Mouse (Mus musculus) midbrain, embryonic 14.5 days (tissue): Measurements from ENCODE around the gene Pitpnc1. TPM values are rescaled to one million over a fixed set of nuclear protein-coding genes. Genes with fewer than 3 reads are reported as not detected.

ENCODE experiments used
- ATAC-seq: fragments of 200-750 bp; cut with Nextera tagmentation; 2 replicates; pipeline ENCODE4 v1.8.0; 2017; ENCODE audit warnings: moderate number of reproducible peaks, moderate library complexity; ENCODE audit not compliant: low FRiP score, low TSS enrichment
- DNase-seq: peaks from one replicate; pipeline ENCODE4 v3.0.0-alpha.2; 2015
- H3K27ac ChIP-seq: fragments of 300-500 bp; sonication (generic); replicated peaks from 2 replicates; pipeline ENCODE4 v1.5.1; 2014; ENCODE audit warnings: mild to moderate bottlenecking, low read depth, low read length, moderate library complexity
- H3K27me3 ChIP-seq: fragments of 300-500 bp; sonication (generic); 2 replicates; pipeline ENCODE4 v1.6.1; 2014; ENCODE audit warnings: low read length, control low read depth, mixed read lengths; ENCODE audit not compliant: control insufficient read depth, insufficient read depth
- H3K36me3 ChIP-seq: fragments of 300-500 bp; sonication (generic); 2 replicates; pipeline ENCODE4 v1.6.1; 2014; ENCODE audit warnings: low read length, control low read depth; ENCODE audit not compliant: control insufficient read depth, insufficient read depth
- H3K4me1 ChIP-seq: fragments of 300-500 bp; sonication (generic); 2 replicates; pipeline ENCODE4 v1.6.1; 2014; ENCODE audit warnings: mild to moderate bottlenecking, antibody characterized with exemption, low read length, control low read depth; ENCODE audit not compliant: control insufficient read depth, insufficient read depth
- H3K4me2 ChIP-seq: fragments of 300-500 bp; sonication (generic); 2 replicates; pipeline ENCODE4 v1.6.1; 2014; ENCODE audit warnings: mild to moderate bottlenecking, low read length, moderate library complexity
- H3K4me3 ChIP-seq: fragments of 300-500 bp; sonication (generic); replicated peaks from 2 replicates; pipeline ENCODE4 v1.5.1; 2014; ENCODE audit warnings: low read depth, low read length
- H3K9ac ChIP-seq: fragments of 300-500 bp; sonication (generic); replicated peaks from 2 replicates; pipeline ENCODE4 v1.6.1; 2014; ENCODE audit warnings: mild to moderate bottlenecking, low read length, moderate library complexity
- H3K9me3 ChIP-seq: fragments of 300-500 bp; sonication (generic); 2 replicates; pipeline ENCODE4 v1.6.1; 2016; ENCODE audit warnings: low read length, control low read depth, mixed read lengths; ENCODE audit not compliant: control insufficient read depth
- WGBS: fragments of 180-500 bp; shearing (Covaris S2); extraction: QIAGEN DNeasy Blood & Tissue Kit; methylation state at CpG from one replicate; pipeline ENCODE4 v1.1.7; 2014; 5-methylcytosine and 5-hydroxymethylcytosine counted together
- polyA plus RNA-seq: library from polyadenylated mRNA; unstranded; fragments of >200 nt; fragmentation: Nextera tagmentation; extraction: Ambion mirVana; gene quantifications from 2 replicates; pipeline ENCODE4 v1.2.1, GENCODE M21; 2014

The Pitpnc1 gene
- polyA plus RNA-seq, 1 experiment from 2014 or later, result 42.1 TPM

DNA sequence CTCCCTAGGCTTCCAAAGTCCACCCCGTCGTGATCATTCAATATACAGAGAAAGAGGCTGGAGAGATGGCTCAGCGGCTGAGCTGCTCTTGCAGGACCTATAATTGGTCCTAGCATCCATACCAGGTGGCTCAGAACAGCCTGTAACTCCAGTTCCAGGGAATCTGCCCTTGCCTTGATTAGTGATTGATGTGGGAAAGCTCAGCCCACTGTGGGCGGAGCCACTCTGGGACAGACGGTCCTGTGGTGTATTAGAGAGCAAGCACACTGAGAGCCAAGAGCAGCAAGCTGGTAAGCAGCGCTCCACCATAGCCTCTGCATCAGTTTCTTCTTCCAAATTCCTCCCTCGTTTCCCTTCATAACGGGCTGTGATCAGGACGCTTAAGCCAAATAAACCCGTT lies 150.6 kb downstream of the Pitpnc1 start:
- no peaks in the 10 kb centered on the region for H3K9me3 ChIP-seq
- no peaks in the 10 kb centered on the region for H3K36me3 ChIP-seq
- H3K9ac ChIP-seq, result no peak overlapping the region
- 62% methylated on average over 10 of the region's 10 CpGs for whole genome bisulfite sequencing
- H3K4me2 ChIP-seq, result no peak overlapping the region
- H3K27ac ChIP-seq, result no peak overlapping the region
- ATAC-seq (no peak), DNase-seq (no peak)
- no peaks in the 10 kb centered on the region for H3K4me1 ChIP-seq
- no peaks in the 10 kb centered on the region for H3K27me3 ChIP-seq
- H3K4me3 ChIP-seq, result no peak overlapping the region

DNA sequence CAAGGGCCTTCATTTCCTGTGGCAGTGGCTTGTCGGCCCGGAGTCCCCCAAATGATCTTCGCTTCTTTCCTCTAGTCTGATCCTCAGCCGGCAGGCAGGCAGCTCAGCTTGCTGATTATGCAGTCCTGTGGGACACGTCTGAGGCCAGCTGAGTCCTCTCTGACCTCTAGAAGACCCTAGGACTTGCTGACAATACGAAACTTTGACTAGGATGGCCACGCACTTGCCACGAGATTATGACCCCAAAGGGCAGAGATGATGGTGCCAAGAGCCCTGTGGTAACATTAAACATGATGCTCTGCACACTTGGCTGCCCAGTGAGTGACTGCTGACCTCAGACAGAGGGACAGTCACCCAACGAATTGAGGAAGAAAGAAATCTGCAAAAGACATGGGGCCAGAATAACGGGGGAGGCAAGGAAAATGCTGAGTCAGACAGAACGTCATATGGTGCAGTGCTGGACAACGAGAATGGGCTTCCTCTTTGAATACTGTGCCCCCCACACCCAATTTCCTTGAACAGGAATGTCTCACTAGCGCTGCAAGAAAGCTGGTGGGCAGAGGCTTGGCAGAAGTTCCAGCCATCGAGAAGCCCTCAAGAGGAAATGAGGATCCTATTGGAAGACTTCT lies 152.7 kb downstream of the Pitpnc1 start:
- Histone ChIP-seq H3K9me3 (no peaks in the 10 kb centered on the region), H3K36me3 (no peaks in the 10 kb centered on the region), H3K9ac (no peak overlapping the region), H3K27ac (no peak overlapping the region), H3K27me3 (no peaks in the 10 kb centered on the region), H3K4me2 (no peak overlapping the region), H3K4me3 (no peak overlapping the region), H3K4me1 (no peaks in the 10 kb centered on the region)
- 71% methylated on average over 14 of the region's 14 CpGs for WGBS
- DNase-seq (no peak), ATAC-seq (no peak)

DNA sequence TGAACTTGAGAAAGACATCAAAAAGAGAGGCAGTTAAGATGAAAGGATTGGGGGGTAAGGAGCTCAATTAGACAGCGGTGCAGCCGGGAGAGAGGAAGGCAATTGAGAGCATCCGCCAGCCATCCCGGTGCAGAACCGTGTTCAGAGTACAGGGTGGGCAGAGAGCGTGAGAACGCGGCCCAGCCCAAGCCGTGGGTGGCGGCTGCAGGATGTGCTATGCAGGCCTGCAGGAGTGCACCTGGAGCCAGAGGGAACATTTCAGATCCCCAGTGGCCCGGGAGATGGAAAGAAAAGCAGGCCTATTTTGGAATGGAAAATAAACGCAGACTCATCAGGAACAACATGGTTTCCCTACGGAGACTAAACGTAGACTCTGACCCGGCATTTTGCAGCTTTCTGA lies 155.0 kb downstream of the Pitpnc1 start:
- no peak for ATAC-seq
- 85% methylated on average over 15 of the region's 15 CpGs for WGBS
- Histone ChIP-seq H3K9ac (no peak overlapping the region), H3K27ac (no peak overlapping the region), H3K27me3 (no peaks in the 10 kb centered on the region), H3K4me1 (no peaks in the 10 kb centered on the region), H3K36me3 (no peaks in the 10 kb centered on the region), H3K9me3 (no peaks in the 10 kb centered on the region), H3K4me2 (no peak overlapping the region), H3K4me3 (no peak overlapping the region)
- DNase-seq, result no peak

DNA sequence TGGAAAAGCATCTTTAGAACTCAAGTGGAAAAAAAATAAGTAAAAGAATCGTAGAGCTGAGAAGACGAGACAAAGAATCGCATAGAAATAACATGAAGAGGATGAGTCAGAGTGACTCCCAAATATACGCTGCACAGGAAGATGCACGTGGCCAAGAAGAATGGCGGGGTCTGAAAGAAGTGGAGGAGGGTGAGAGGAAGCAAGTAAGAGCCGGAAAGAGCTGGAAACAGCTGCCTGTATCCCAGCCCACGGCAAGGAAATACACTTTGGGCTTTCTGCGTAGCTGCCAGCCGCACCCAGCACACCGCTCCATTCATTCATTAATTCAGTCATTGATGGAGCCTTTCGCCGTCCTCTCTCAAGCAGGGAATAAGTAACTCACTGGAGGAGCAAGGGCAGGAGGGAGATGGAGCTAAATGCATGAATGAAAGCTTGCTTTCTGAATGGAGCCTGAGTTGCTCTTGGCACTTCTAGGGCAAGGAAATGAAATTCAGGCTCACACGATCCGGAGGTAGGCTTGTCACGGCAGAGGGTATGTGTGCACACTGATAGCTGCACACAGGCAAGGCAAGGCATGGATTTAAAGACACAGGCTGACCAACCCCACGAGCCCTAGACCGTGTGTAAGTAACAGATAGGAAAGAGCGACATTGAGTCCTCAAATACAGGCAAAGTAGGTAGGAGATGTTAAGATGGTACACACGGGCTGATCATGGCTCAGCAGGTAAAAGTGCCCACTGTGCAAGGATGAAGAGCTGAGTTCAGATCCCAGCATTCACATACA lies 160.0 kb downstream of the Pitpnc1 start:
- Histone ChIP-seq H3K27me3 (no peaks in the 10 kb centered on the region), H3K27ac (0 out of 2 replicates have a peak overlapping the region, but pooled peaks have one; percentile 2), H3K9me3 (0 out of 2 replicates have a peak, but pooled peaks cover 3% of the 10 kb centered on the region), H3K4me3 (no peak overlapping the region), H3K9ac (no peak overlapping the region), H3K4me1 (no peaks in the 10 kb centered on the region), H3K4me2 (no peak overlapping the region), H3K36me3 (no peaks in the 10 kb centered on the region)
- WGBS, result 77% methylated on average over 20 of the region's 20 CpGs
- no peak for DNase-seq
- ATAC-seq, result no peak

DNA sequence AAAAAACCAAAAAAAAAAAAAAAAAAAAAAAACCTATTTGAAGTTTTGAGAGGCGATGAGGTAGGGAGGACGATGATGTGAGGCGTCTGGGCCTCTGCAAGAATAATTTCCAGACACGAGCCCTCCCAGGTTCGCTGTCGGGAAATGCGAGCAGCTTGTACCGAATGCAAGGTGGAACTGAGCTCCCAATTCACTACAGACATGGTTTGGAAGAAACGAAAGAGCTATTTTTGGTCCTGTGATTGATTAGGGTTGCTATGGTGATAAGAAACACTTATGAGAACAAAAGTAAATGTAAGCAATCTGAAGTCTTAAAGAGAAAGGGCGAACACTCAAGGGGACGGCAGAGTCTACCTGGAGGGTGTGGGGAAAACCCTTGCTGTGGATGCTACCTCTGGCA lies 164.3 kb downstream of the Pitpnc1 start:
- Histone ChIP-seq H3K4me3 (no peak overlapping the region), H3K27ac (no peak overlapping the region), H3K36me3 (no peaks in the 10 kb centered on the region), H3K4me1 (no peaks in the 10 kb centered on the region), H3K27me3 (no peaks in the 10 kb centered on the region), H3K9ac (no peak overlapping the region), H3K4me2 (no peak overlapping the region), H3K9me3 (0 out of 2 replicates have a peak, but pooled peaks cover 3% of the 10 kb centered on the region)
- DNase-seq (peak; percentile 12), ATAC-seq (no peak)
- 73% methylated on average over 11 of the region's 11 CpGs for WGBS

DNA sequence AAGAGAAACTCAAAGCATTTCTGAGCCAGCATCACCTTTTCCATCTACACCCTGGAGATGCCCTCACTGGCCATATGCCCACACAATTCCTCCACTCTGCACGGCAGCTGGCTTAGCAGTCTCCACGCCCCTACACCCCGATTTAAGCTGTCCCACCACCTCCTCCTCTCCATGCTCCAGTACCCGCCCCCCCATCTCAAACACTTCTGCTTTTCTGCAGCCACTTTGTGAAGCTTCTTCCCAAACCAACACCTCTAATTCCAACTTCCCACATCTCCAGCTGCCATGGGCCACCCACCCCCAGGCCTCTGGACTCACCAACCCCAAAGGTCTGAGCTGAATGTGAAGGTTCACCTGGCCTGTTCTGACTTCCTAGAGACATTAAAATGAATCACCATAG lies 168.4 kb downstream of the Pitpnc1 start:
- Histone ChIP-seq H3K27me3 (no peaks in the 10 kb centered on the region), H3K4me2 (no peak overlapping the region), H3K36me3 (no peaks in the 10 kb centered on the region), H3K9ac (no peak overlapping the region), H3K4me3 (no peak overlapping the region), H3K4me1 (no peaks in the 10 kb centered on the region), H3K27ac (no peak overlapping the region), H3K9me3 (0 out of 2 replicates have a peak, but pooled peaks cover 8% of the 10 kb centered on the region)
- 96% methylated on average over 4 of the region's 4 CpGs for WGBS
- DNase-seq (no peak), ATAC-seq (no peak)

DNA sequence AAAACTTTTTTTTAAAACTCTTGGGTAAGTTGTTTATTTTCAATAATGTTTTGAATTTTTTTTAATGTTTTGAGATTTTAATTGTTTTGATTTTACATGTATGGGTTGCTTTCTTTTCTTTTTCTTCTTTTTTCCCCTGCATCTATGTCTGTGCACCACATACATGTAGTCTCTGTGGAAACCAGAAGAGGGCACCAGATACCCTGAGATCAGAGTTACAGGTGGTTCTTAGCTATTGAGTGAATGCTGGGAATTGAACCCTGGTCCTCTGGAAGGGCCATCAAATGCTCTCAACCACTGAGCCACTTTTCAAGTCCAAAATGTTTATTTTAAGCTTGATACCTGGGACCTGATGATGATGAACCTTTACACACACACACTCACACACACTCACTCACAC lies 170.3 kb downstream of the Pitpnc1 start:
- no peak overlapping the region for H3K4me2 ChIP-seq
- no peak overlapping the region for H3K4me3 ChIP-seq
- H3K36me3 ChIP-seq, result 0 out of 2 replicates have a peak, but pooled peaks cover 3% of the 10 kb centered on the region
- no peaks in the 10 kb centered on the region for H3K27me3 ChIP-seq
- ATAC-seq, result no peak
- DNase-seq, result no peak
- no peaks in the 10 kb centered on the region for H3K4me1 ChIP-seq
- H3K9ac ChIP-seq, result no peak overlapping the region
- 0 out of 2 replicates have a peak, but pooled peaks cover 8% of the 10 kb centered on the region for H3K9me3 ChIP-seq
- no peak overlapping the region for H3K27ac ChIP-seq

DNA sequence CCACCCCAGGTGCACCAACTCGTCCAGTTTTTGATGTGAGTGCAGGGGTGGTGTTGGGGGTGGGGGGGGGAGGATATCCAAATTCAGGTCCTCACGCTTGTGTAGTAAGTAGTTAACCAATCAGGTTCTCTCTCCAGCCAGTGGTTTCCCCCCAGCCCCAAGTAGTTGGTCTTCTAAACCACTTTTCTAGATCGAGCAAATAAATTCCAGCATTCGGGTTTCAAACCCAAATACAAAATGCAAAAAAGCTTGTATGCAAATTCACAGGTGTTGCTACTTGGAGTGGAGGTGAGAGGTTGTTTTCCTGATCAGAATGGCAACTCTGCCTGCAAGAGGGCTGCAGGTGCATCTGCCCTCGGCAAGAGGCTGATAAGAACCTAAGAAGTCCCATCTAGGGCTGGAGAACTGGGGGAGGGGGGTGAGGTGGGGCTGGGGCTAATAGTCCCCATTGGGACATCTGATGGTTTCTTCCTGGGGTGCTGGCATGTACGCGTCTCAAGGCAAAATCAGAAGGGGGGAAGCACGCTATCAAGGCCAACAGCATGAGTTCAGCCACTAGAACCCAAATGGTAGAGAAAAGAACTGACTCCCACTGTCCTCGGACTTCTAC lies 170.9 kb downstream of the Pitpnc1 start:
- 0 out of 2 replicates have a peak, but pooled peaks cover 3% of the 10 kb centered on the region for H3K36me3 ChIP-seq
- H3K4me3 ChIP-seq, result no peak overlapping the region
- H3K27me3 ChIP-seq, result no peaks in the 10 kb centered on the region
- no peak overlapping the region for H3K27ac ChIP-seq
- 92% methylated on average over 9 of the region's 9 CpGs for WGBS
- ATAC-seq, result no peak
- 0 out of 2 replicates have a peak, but pooled peaks cover 8% of the 10 kb centered on the region for H3K9me3 ChIP-seq
- no peak overlapping the region for H3K4me2 ChIP-seq
- H3K9ac ChIP-seq, result no peak overlapping the region
- no peaks in the 10 kb centered on the region for H3K4me1 ChIP-seq
- no peak for DNase-seq
